Mouse (Mus musculus) liver, embryonic 11.5 days (tissue): ENCODE results near the gene Hmgn5. TPM values are rescaled to one million over a fixed set of nuclear protein-coding genes. Genes with fewer than 3 reads are reported as not detected.

Experiments
- polyA plus RNA-seq: library from polyadenylated mRNA; unstranded; fragments of >200 nt; fragmentation: Nextera tagmentation; extraction: Ambion mirVana; gene quantifications from 2 replicates; pipeline ENCODE4 v1.2.1, GENCODE M21; 2014

Hmgn5 gene
- polyA plus RNA-seq, 1 experiment from 2014 or later: 29.4 TPM

Other genes starting within 250 kb of the Hmgn5 start
- 2.5 and 2.6 TPM in 2 replicates for gene Brwd3, start 179.0 kb downstream of the Hmgn5 start, polyA plus RNA-seq
- 89.2 and 93.5 TPM in 2 replicates for gene Sh3bgrl, start 82.0 kb upstream of the Hmgn5 start, polyA plus RNA-seq
- gene Gm6377, start 183.4 kb upstream of the Hmgn5 start, polyA plus RNA-seq: 0.21 and 0.30 TPM in 2 replicates